Mouse (Mus musculus) lung, adult 2 months (tissue): Measurements from ENCODE around the gene Ppp1r16b.

Experiments used
- CTCF ChIP-seq: fragments of 200-500 bp; IDR thresholded peaks from 2 replicates; pipeline ENCODE4 v1.5.1; 2011; ENCODE audit warnings: mild to moderate bottlenecking, low read length, control low read depth; ENCODE audit not compliant: insufficient read depth
- POLR2A ChIP-seq: fragments of 200-500 bp; IDR thresholded peaks from 2 replicates; pipeline ENCODE4 v1.6.1; 2011; ENCODE audit warnings: low read depth, mild to moderate bottlenecking, control low read depth, low read length, borderline replicate concordance; ENCODE audit errors: extremely low read depth

DNA sequence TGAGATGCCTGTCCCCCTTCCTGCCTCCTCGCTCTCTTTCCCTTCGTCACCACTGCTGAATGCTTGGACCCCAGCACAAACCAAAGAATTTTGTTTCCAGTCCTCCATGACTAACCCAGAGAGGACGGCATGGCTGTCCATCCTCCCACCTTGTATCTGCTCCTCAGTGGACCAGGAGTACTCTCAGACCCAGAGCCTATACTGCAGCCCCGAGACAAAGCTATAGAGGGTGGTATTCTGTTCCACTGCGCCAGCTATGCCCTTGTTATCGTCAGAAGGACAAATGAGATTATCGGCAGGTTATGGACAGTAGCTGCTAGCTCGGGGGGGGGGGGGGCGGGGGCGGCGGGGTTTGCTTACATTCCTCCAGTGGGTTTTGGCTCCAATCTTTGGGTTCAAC is 48.4 kb upstream of the Ppp1r16b start:
- TF ChIP-seq CTCF (no peak), POLR2A (no peak)
